Mouse (Mus musculus): ENCODE data around the gene Etnk1.

Etnk1 gene

GRCm38 (mm10) chr6:143216221-143216620 is 49.2 kb downstream of the Etnk1 start:
- no peak for DNase-seq (ENCODE audit: low spot score)

GRCm38 (mm10) chr6:143219347-143219746 is 52.3 kb downstream of the Etnk1 start:
- peak; percentile 92 for DNase-seq (ENCODE audit: low spot score)

GRCm38 (mm10) chr6:143221245-143221644 is 54.2 kb downstream of the Etnk1 start:
- no peak for DNase-seq (ENCODE audit: low spot score)

GRCm38 (mm10) chr6:143224057-143224456 is 57.0 kb downstream of the Etnk1 start:
- DNase-seq (ENCODE audit: low spot score): peak; percentile 42

GRCm38 (mm10) chr6:143224885-143225284 is 57.9 kb downstream of the Etnk1 start:
- DNase-seq (ENCODE audit: low spot score): no peak

GRCm38 (mm10) chr6:143228696-143229095 is 61.7 kb downstream of the Etnk1 start:
- DNase-seq (ENCODE audit: low spot score): no peak

GRCm38 (mm10) chr6:143229906-143230305 is 62.9 kb downstream of the Etnk1 start:
- DNase-seq (ENCODE audit: low spot score): no peak

- DNase-seq (ENCODE audit: low spot score): no peak
These were observed 63.9 kb downstream of the Etnk1 start for GRCm38 (mm10) chr6:143230888-143231287.

GRCm38 (mm10) chr6:143232718-143233117 is 65.7 kb downstream of the Etnk1 start:
- DNase-seq (ENCODE audit: low spot score): no peak

- DNase-seq (ENCODE audit: low spot score): no peak
These were observed 67.8 kb downstream of the Etnk1 start for GRCm38 (mm10) chr6:143234868-143235267.

GRCm38 (mm10) chr6:143239362-143240074 is 72.5 kb downstream of the Etnk1 start:
- DNase-seq (ENCODE audit: low spot score): no peak

GRCm38 (mm10) chr6:143243191-143243590 is 76.2 kb downstream of the Etnk1 start:
- no peak for DNase-seq (ENCODE audit: low spot score)

- no peak for DNase-seq (ENCODE audit: low spot score)
These were observed 90.9 kb downstream of the Etnk1 start for GRCm38 (mm10) chr6:143257921-143258320.

GRCm38 (mm10) chr6:143259169-143259629 is 92.2 kb downstream of the Etnk1 start:
- peak; percentile 41 for DNase-seq (ENCODE audit: low spot score)

- peak; percentile 49 for DNase-seq (ENCODE audit: low spot score)
These were observed 93.0 kb downstream of the Etnk1 start for GRCm38 (mm10) chr6:143259870-143260559.

- DNase-seq (ENCODE audit: low spot score): peak; percentile 56
These were observed 93.7 kb downstream of the Etnk1 start for GRCm38 (mm10) chr6:143260560-143261288.

- DNase-seq (ENCODE audit: low spot score): peak; percentile 30
These were observed 94.3 kb downstream of the Etnk1 start for GRCm38 (mm10) chr6:143261289-143261665.

- no peak for DNase-seq (ENCODE audit: low spot score)
These were observed 98.5 kb downstream of the Etnk1 start for GRCm38 (mm10) chr6:143265482-143265881.

- DNase-seq (ENCODE audit: low spot score): no peak
These were observed 112.2 kb downstream of the Etnk1 start for GRCm38 (mm10) chr6:143279222-143279621.

All from embryo, embryonic 10.5 days (tissue).